Mouse (Mus musculus) cortical plate, adult 2 months (tissue): ENCODE measurements around the gene Mphosph8.

Source experiments
- CTCF ChIP-seq: fragments of 200-500 bp; IDR thresholded peaks from 2 replicates; pipeline ENCODE4 v1.5.1; 2011; ENCODE audit warnings: mild to moderate bottlenecking, control low read depth, low read length; ENCODE audit not compliant: insufficient read depth; ENCODE audit errors: extremely low read depth
- POLR2A ChIP-seq: fragments of 200-500 bp; IDR thresholded peaks from 2 replicates; pipeline ENCODE4 v1.6.1; 2011; ENCODE audit warnings: mild to moderate bottlenecking, low read length, control low read depth; ENCODE audit not compliant: insufficient read depth; ENCODE audit errors: extremely low read depth

- TF ChIP-seq CTCF = no peak
- no peak for TF ChIP-seq POLR2A
Measured at GRCm38 (mm10) chr14:56740175-56740574, 72.1 kb downstream of the Mphosph8 start.
